Mouse (Mus musculus): ENCODE measurements around the gene Spns2. TPM values are rescaled to one million over a fixed set of nuclear protein-coding genes. Genes with fewer than 3 reads are reported as not detected.

Gene Spns2
- polyA plus RNA-seq (2012; rRNA removed) (8.6 and 12.9 TPM in 2 replicates), polyA plus RNA-seq (2014; fragmentation: Nextera tagmentation; extraction: Ambion mirVana) (3.8 and 6.3 TPM in 2 replicates)

- ATAC-seq (ENCODE audit: insufficient read depth): peak; percentile 85
- WGBS (ENCODE audit: insufficient replicate concordance): under 1% methylated on average over 35 of the region's 42 CpGs
- DNase-seq (ENCODE audit: low read depth in 3 of 3, low spot score in 3 of 3): peak; percentile 52 to 57 (median 55)
- Histone ChIP-seq H3K4me1 (replicated peaks; ENCODE audit: control insufficient read depth in 2 of 2, insufficient read depth in 2 of 2, low read length in 1 of 2) (peaks cover 3 to 18% of the 10 kb centered on the region in 2 experiments; a peak in 3 of 4 replicates), H3K9ac (replicated peaks) (no peak within 1 kb of the TSS), H3K27ac (no peak within 1 kb of the TSS), H3K9me3 (ENCODE audit: control insufficient read depth, low read length) (no peaks in the 10 kb centered on the region), H3K4me3 (ENCODE audit: insufficient read depth in 1 of 2, low read depth in 2 of 2, low read length in 2 of 2) (peak within 1 kb of the TSS; percentile 53 to 60), H3K27me3 (ENCODE audit: control insufficient read depth, insufficient read depth, low read length) (peaks cover 6% of the 10 kb centered on the region), H3K36me3 (replicated peaks; ENCODE audit: control insufficient read depth, insufficient read depth, low read depth) (no peaks in the 10 kb centered on the region), H3K4me2 (ENCODE audit: low read depth) (peak within 1 kb of the TSS; percentile 67)
- TF ChIP-seq CTCF (IDR thresholded peaks at IDR 0.05; ENCODE audit: low read depth): peak; percentile 34
- no peak for TF ChIP-seq EP300 (IDR thresholded peaks at IDR 0.05; ENCODE audit: low read depth)
Observed at GRCm38 (mm10) chr11:72489881-72490301, at the start of gene Spns2. Spns2 (minus strand) TSS chr11:72489904.

- no peaks in the 10 kb centered on the region for H3K9me3 ChIP-seq (ENCODE audit: control insufficient read depth, low read length)
- no peak overlapping the region for H3K9ac ChIP-seq (replicated peaks)
- peaks cover 2 to 9% of the 10 kb centered on the region in 2 experiments; a peak in 2 of 4 replicates for H3K4me1 ChIP-seq (replicated peaks; ENCODE audit: control insufficient read depth in 2 of 2, insufficient read depth in 2 of 2, low read length in 1 of 2)
- no peak overlapping the region for H3K4me3 ChIP-seq (ENCODE audit: insufficient read depth in 1 of 2, low read depth in 2 of 2, low read length in 2 of 2)
- no peaks in the 10 kb centered on the region for H3K27me3 ChIP-seq (ENCODE audit: control insufficient read depth, insufficient read depth, low read length)
- WGBS (ENCODE audit: insufficient replicate concordance): 77% methylated on average over 7 of the region's 7 CpGs
- no peak for TF ChIP-seq EP300 (IDR thresholded peaks at IDR 0.05; ENCODE audit: low read depth)
- TF ChIP-seq CTCF (IDR thresholded peaks at IDR 0.05; ENCODE audit: low read depth): no peak
- no peak overlapping the region for H3K4me2 ChIP-seq (ENCODE audit: low read depth)
- no peaks in the 10 kb centered on the region for H3K36me3 ChIP-seq (replicated peaks; ENCODE audit: control insufficient read depth, insufficient read depth, low read depth)
- ATAC-seq (ENCODE audit: insufficient read depth) (no peak), DNase-seq (ENCODE audit: low read depth in 3 of 3, low spot score in 3 of 3) (no peak)
- no peak overlapping the region for H3K27ac ChIP-seq
Observed at GRCm38 (mm10) chr11:72538811-72539210, 49.1 kb upstream of the Spns2 start.

DNA sequence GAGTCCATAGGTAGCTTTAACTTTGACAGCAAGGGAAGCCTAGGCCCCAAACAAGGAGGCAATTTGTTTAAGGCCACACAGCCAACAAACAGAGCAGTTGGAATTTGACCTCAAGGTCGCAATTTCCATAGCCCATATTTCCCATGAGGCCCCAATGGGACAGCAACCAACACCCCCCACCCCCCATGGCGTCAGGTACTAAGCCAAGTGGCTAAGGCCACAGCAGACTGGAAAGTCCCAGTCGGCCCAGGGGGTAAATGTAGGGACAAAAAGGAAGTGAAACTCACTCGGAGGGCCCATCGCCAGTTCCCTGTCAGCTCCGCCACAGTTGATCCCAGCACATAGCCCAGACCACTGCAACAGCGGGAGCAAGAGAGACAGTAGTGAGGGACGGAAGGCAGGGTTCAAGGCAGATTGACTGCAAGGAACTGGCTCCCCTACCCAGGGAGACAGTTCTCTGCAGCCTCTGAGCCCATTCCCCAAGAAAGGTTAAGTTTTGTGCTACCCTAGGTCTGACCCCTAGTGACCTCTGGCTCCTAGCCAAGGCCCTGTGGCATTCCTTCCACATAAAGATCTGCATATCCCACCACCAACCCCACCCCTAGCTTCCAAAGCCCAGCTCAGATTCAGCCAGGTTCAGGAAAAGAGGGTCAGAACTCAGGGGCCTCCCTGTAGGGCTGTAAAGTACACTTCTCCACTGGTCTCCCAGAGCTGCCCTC, 48.5 kb upstream of the Spns2 start:
- H3K36me3 ChIP-seq (replicated peaks; ENCODE audit: control insufficient read depth, insufficient read depth, low read depth): no peaks in the 10 kb centered on the region
- no peak overlapping the region for H3K4me2 ChIP-seq (ENCODE audit: low read depth)
- TF ChIP-seq EP300 (IDR thresholded peaks at IDR 0.05; ENCODE audit: low read depth) (no peak), CTCF (IDR thresholded peaks at IDR 0.05; ENCODE audit: low read depth) (no peak)
- H3K4me1 ChIP-seq (replicated peaks; ENCODE audit: control insufficient read depth in 2 of 2, insufficient read depth in 2 of 2, low read length in 1 of 2): peaks cover 2 to 9% of the 10 kb centered on the region in 2 experiments; a peak in 2 of 4 replicates
- DNase-seq (ENCODE audit: low read depth in 3 of 3, low spot score in 3 of 3) (no peak), ATAC-seq (ENCODE audit: insufficient read depth) (peak; percentile 28; the same call in 1 of the 2 replicates)
- H3K9me3 ChIP-seq (ENCODE audit: control insufficient read depth, low read length): no peaks in the 10 kb centered on the region
- H3K4me3 ChIP-seq (ENCODE audit: insufficient read depth in 1 of 2, low read depth in 2 of 2, low read length in 2 of 2): no peak overlapping the region
- 53% methylated on average over 8 of the region's 8 CpGs for WGBS (ENCODE audit: insufficient replicate concordance)
- H3K27ac ChIP-seq: no peak overlapping the region
- no peaks in the 10 kb centered on the region for H3K27me3 ChIP-seq (ENCODE audit: control insufficient read depth, insufficient read depth, low read length)
- H3K9ac ChIP-seq (replicated peaks): no peak overlapping the region

GRCm38 (mm10) chr11:72537503-72537902, 47.8 kb upstream of the Spns2 start:
- DNase-seq (ENCODE audit: low read depth in 3 of 3, low spot score in 3 of 3): no peak
- no peaks in the 10 kb centered on the region for H3K9me3 ChIP-seq (ENCODE audit: control insufficient read depth, low read length)
- H3K4me3 ChIP-seq (ENCODE audit: insufficient read depth in 1 of 2, low read depth in 2 of 2, low read length in 2 of 2): no peak overlapping the region
- TF ChIP-seq CTCF (IDR thresholded peaks at IDR 0.05; ENCODE audit: low read depth) (no peak), EP300 (IDR thresholded peaks at IDR 0.05; ENCODE audit: low read depth) (no peak)
- no peak overlapping the region for H3K27ac ChIP-seq
- H3K9ac ChIP-seq (replicated peaks): no peak overlapping the region
- peaks cover 2 to 9% of the 10 kb centered on the region in 2 experiments; a peak in 2 of 4 replicates for H3K4me1 ChIP-seq (replicated peaks; ENCODE audit: control insufficient read depth in 2 of 2, insufficient read depth in 2 of 2, low read length in 1 of 2)
- no peaks in the 10 kb centered on the region for H3K36me3 ChIP-seq (replicated peaks; ENCODE audit: control insufficient read depth, insufficient read depth, low read depth)
- no peak for ATAC-seq (ENCODE audit: insufficient read depth)
- 64% methylated on average over 2 of the region's 2 CpGs for WGBS (ENCODE audit: insufficient replicate concordance)
- no peaks in the 10 kb centered on the region for H3K27me3 ChIP-seq (ENCODE audit: control insufficient read depth, insufficient read depth, low read length)
- no peak overlapping the region for H3K4me2 ChIP-seq (ENCODE audit: low read depth)

DNA sequence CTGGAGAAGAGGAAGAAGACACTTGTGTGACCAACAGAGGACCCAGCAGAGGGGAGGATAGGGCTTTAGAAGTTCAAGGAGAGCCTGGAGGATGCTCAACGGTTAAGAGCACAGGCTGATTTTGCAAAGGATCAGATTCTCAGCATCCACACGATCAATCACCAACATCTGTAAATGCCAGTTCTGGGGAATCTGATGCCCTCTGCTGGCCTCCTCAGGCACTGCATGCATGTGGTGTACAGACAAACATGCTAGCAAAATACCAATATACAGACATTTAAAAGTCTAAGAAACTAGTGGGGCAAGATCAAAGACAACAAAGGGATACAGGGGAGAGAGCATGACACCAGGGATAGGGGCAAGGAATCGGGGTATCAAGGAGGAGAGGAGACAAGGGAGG, 45.8 kb upstream of the Spns2 start:
- Histone ChIP-seq H3K4me1 (replicated peaks; ENCODE audit: control insufficient read depth in 2 of 2, insufficient read depth in 2 of 2, low read length in 1 of 2) (peaks cover 2 to 9% of the 10 kb centered on the region in 2 experiments; a peak in 2 of 4 replicates), H3K9ac (replicated peaks) (no peak overlapping the region), H3K9me3 (ENCODE audit: control insufficient read depth, low read length) (no peaks in the 10 kb centered on the region), H3K27me3 (ENCODE audit: control insufficient read depth, insufficient read depth, low read length) (no peaks in the 10 kb centered on the region), H3K4me3 (ENCODE audit: insufficient read depth in 1 of 2, low read depth in 2 of 2, low read length in 2 of 2) (no peak overlapping the region), H3K36me3 (replicated peaks; ENCODE audit: control insufficient read depth, insufficient read depth, low read depth) (no peaks in the 10 kb centered on the region), H3K27ac (no peak overlapping the region), H3K4me2 (ENCODE audit: low read depth) (no peak overlapping the region)
- TF ChIP-seq CTCF (IDR thresholded peaks at IDR 0.05; ENCODE audit: low read depth) (peak; percentile 86), EP300 (IDR thresholded peaks at IDR 0.05; ENCODE audit: low read depth) (no peak)
- WGBS (ENCODE audit: insufficient replicate concordance): 70% methylated on average over 3 of the region's 3 CpGs
- ATAC-seq (ENCODE audit: insufficient read depth) (no peak), DNase-seq (ENCODE audit: low read depth in 3 of 3, low spot score in 3 of 3) (no peak)

Data from liver, embryonic 14.5 days (tissue).